Mouse (Mus musculus) myocyte (in vitro differentiated cells): Measurements from ENCODE around the gene Bco2. TPM values are rescaled to one million over a fixed set of nuclear protein-coding genes. Genes with fewer than 3 reads are reported as not detected.

Experiments
- H3K27me3 ChIP-seq: one replicate; pipeline ENCODE4 v1.6.1; 2011; ENCODE audit not compliant: control insufficient read depth, insufficient read depth, insufficient read length
- H3K36me3 ChIP-seq: one replicate; pipeline ENCODE4 v1.6.1; 2011; ENCODE audit not compliant: control insufficient read depth, insufficient read depth
- H3K4me2 ChIP-seq: one replicate; pipeline ENCODE4 v1.6.1; 2011; ENCODE audit warnings: low read depth, control low read depth
- H3K4me3 ChIP-seq: one replicate; pipeline ENCODE4 v1.5.1; 2011; ENCODE audit warnings: mild to moderate bottlenecking, control low read depth, moderate library complexity
- H3K79me2 ChIP-seq: one replicate; pipeline ENCODE4 v1.6.1; 2011; ENCODE audit not compliant: control insufficient read depth, insufficient read depth
- H3ac ChIP-seq: one replicate; pipeline ENCODE4 v1.6.1; 2011; ENCODE audit not compliant: control insufficient read depth, insufficient read length
- CEBPB ChIP-seq: IDR thresholded peaks from 2 replicates; pipeline ENCODE4 v1.6.1; 2011; ENCODE audit warnings: mild to moderate bottlenecking, moderate library complexity; ENCODE audit not compliant: poor library complexity, insufficient read depth, severe bottlenecking
- E2F4 ChIP-seq: IDR thresholded peaks from one replicate; pipeline ENCODE4 v1.6.1; 2011; ENCODE audit warnings: mild to moderate bottlenecking, control low read depth, moderate library complexity; ENCODE audit not compliant: insufficient read depth
- MAX ChIP-seq: IDR thresholded peaks from one replicate; pipeline ENCODE4 v1.6.1; 2011; ENCODE audit warnings: low read depth, mild to moderate bottlenecking, control low read depth
- MYOD1 ChIP-seq, 3 experiments: IDR thresholded peaks; one replicate each; pipeline ENCODE4 v1.6.1; 2011; ENCODE audit warnings: control low read depth in 2 of 3, low read depth in 2 of 3, mild to moderate bottlenecking in 2 of 3, moderate library complexity in 1 of 3; ENCODE audit not compliant: insufficient read length in 2 of 3, control insufficient read depth in 1 of 3
- MYOG ChIP-seq, 3 experiments: IDR thresholded peaks; one replicate each; pipeline ENCODE4 v1.6.1; 2011; ENCODE audit warnings: control low read depth in 2 of 3, low read depth in 2 of 3, mild to moderate bottlenecking in 2 of 3; ENCODE audit not compliant: insufficient read length in 2 of 3, control insufficient read depth in 1 of 3, insufficient read depth in 1 of 3
- POLR2A ChIP-seq: IDR thresholded peaks from one replicate; pipeline ENCODE4 v1.6.1; 2011; ENCODE audit warnings: low read depth, mild to moderate bottlenecking, control low read depth, moderate library complexity; ENCODE audit not compliant: insufficient read length
- POLR2AphosphoS2 ChIP-seq: IDR thresholded peaks from one replicate; pipeline ENCODE4 v1.6.1; 2011; ENCODE audit warnings: low read depth, control low read depth; ENCODE audit not compliant: insufficient read length
- REST ChIP-seq: IDR thresholded peaks from one replicate; pipeline ENCODE4 v1.6.1; 2011; ENCODE audit warnings: mild to moderate bottlenecking, control low read depth, moderate library complexity; ENCODE audit not compliant: insufficient read depth, insufficient read length
- SRF ChIP-seq: IDR thresholded peaks from one replicate; pipeline ENCODE4 v1.6.1; 2011; ENCODE audit warnings: low read depth; ENCODE audit not compliant: control insufficient read depth, insufficient read length
- TCF12 ChIP-seq: IDR thresholded peaks from one replicate; pipeline ENCODE4 v1.6.1; 2011; ENCODE audit warnings: mild to moderate bottlenecking, control low read depth; ENCODE audit not compliant: poor library complexity, insufficient read depth, severe bottlenecking
- TCF3 ChIP-seq: IDR thresholded peaks from one replicate; pipeline ENCODE4 v1.6.1; 2011; ENCODE audit warnings: low read depth, control low read depth; ENCODE audit not compliant: insufficient read length
- USF1 ChIP-seq: IDR thresholded peaks from one replicate; pipeline ENCODE4 v1.6.1; 2011; ENCODE audit warnings: low read depth, mild to moderate bottlenecking, control low read depth, moderate library complexity
- polyA plus RNA-seq: library from polyadenylated mRNA; unstranded; fragments of >200 nt; fragmentation: generic; extraction: Trizol; gene quantifications from one replicate; pipeline ENCODE4 v1.2.1, GENCODE M21; 2012; ENCODE audit warnings: missing spikeins

The Bco2 gene
- polyA plus RNA-seq, 1 experiment, result 0.02 TPM

DNA sequence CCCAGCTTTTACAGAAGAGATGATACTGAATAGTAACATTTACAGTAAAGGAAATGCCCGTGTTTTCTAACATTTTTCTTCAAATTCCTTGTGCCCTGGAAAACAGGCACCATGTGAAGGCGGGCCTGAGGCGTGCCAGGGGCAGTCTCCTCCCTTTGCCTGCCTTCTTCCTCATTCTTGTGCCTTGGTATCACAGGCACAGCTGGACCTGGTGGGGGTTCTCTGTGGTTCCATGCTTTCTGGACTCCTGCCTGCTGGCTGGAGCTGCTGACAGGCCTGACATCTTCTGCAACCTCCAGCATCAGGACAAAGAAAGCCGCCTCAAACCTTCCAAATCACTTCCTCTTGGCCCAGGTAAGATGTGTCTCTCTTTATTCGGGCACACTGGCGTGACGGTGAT, 10.2 kb upstream of the Bco2 start:
- no peaks in the 10 kb centered on the region for H3K36me3 ChIP-seq
- no peak overlapping the region for H3ac ChIP-seq
- TF ChIP-seq MYOD1 (IDR thresholded peaks at IDR 0.05; ENCODE audit: control insufficient read depth in 1 of 3, insufficient read length in 2 of 3, low read depth in 2 of 3) (peak in 2 of 3 experiments; percentile 14 to 26), MYOG (IDR thresholded peaks at IDR 0.05; ENCODE audit: control insufficient read depth in 1 of 3, insufficient read depth in 1 of 3, insufficient read length in 2 of 3, low read depth in 2 of 3) (no peak), E2F4 (no peak), SRF (no peak), POLR2A (no peak), TCF12 (no peak)
- no peaks in the 10 kb centered on the region for H3K79me2 ChIP-seq
- H3K4me2 ChIP-seq, result peak overlapping the region; percentile 14
- H3K4me3 ChIP-seq, result no peak overlapping the region
- H3K27me3 ChIP-seq, result no peaks in the 10 kb centered on the region

DNA sequence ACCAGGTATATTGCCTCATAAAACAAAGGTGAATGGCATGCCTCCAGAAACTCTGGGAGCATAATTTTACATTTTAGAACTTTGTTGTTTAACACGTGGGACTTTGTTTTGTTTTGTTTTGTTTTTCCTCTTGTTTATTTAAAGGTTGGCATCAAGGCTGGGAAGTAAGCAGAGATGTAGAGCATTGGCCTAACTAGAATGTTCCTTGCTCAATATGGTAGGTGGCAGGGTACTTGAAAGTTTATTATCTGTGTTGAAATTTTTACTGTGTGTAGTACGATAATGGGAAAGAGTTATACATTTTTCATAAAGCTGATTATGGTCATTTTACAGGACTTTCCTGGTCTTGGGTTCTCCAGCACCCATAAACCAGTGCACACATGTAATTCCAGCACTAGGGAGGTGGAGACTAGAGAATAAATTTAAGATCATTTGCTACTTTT, 7.0 kb upstream of the Bco2 start:
- H3K79me2 ChIP-seq, result no peaks in the 10 kb centered on the region
- TF ChIP-seq CEBPB (no peak), POLR2A (no peak), SRF (no peak), USF1 (no peak)
- no peaks in the 10 kb centered on the region for H3K36me3 ChIP-seq
- no peak overlapping the region for H3ac ChIP-seq
- no peak overlapping the region for H3K4me2 ChIP-seq
- no peak overlapping the region for H3K4me3 ChIP-seq
- H3K27me3 ChIP-seq, result no peaks in the 10 kb centered on the region

DNA sequence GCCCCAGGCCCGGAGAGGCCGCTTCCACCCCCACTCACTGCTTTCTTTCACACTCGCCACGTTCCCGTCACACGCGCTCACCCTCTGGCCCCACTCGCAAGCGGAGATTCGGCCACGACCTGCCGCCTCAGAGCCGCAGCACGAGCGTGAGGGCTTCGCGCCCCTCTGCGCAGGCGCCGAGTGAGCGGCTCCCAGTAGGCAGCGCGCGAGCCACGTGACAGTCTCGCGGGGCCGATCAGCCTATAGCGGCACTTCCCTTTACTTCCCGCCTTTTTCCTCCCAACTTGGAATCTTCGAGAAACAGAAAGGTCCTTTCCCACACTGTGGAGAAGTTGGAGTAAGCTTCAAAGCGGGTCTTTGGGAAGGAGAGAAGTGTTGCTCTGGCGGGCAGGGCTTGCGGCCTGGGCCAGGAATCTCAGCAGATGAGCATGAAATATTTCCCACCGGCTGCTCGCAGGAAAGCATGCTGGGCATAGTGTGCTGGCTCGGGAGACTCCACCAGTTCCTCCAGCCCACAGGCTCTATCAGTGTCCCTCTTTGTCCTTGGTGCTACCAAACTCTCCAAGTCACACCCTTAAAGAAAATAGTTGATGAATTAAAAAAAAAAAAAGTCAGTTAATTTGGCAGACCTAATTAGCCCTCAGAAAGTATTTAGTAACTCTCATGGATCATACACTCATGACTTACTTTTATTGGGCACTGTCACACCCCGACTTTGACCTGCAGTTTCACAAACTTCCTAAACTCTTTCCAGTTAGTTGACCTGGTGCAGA, 6.3 kb upstream of the Bco2 start, which contains the start of gene Tex12:
Gene Tex12, minus strand, starts transcription at position 181 of the 773 bp plus-strand sequence.
- no peak within 1 kb of the TSS for H3K4me2 ChIP-seq
- TF ChIP-seq USF1, result no peak
- no peak for TF ChIP-seq CEBPB
- no peak for TF ChIP-seq MYOD1 (IDR thresholded peaks at IDR 0.05; ENCODE audit: control insufficient read depth in 1 of 3, insufficient read length in 2 of 3, low read depth in 2 of 3)
- H3ac ChIP-seq, result no peak within 1 kb of the TSS
- H3K4me3 ChIP-seq, result no peak within 1 kb of the TSS
- H3K79me2 ChIP-seq, result no peaks in the 10 kb centered on the region
- no peaks in the 10 kb centered on the region for H3K27me3 ChIP-seq
- H3K36me3 ChIP-seq, result no peaks in the 10 kb centered on the region

DNA sequence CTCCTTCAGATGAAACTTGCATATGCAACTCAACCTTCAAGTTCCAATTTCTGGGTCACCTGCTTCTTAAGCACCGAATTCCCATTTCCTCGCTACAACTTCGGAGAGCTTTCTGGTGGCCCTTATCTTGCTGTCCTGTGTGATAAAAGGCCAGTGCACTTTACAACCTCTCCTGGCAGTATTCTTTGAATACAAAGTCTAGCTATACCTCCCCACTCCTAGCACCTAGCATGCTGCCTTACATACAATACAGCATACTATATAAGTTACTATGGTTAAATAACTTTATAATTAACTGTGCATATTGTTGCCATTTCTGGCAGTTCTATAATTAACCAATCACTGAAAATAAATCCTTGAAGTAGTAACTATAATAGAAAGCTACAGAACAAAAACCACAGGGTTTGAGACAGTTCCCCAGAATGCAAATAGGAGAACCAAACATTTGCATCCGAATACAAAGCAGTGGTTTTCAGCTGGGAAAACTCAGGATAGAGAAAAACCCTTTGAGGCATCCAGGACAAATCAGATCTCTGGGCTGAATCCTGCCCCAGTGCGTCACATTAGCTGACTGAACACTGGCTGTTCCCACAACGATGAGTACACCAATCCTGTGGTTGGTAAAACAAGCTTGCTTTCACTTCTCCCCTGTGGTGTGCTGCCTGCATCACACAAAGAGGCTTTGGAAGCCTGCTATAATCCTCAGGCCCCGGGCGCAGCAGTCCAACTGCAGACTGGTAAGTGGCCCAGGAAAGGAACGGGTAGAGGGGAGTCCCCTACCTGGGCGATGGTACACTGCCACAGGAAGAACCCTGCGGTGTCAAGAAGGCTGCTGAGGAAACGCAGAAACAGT, 514 bp downstream of the Bco2 start, which contains the start of gene Il18:
Gene Il18, plus strand, starts transcription at position 587 of the 853 bp plus-strand sequence.
- Histone ChIP-seq H3K4me2 (peak within 1 kb of the TSS; percentile 74), H3K4me3 (peak within 1 kb of the TSS; percentile 11), H3K79me2 (no peaks in the 10 kb centered on the region), H3K36me3 (no peaks in the 10 kb centered on the region), H3ac (no peak within 1 kb of the TSS), H3K27me3 (no peaks in the 10 kb centered on the region)
- TF ChIP-seq SRF, result no peak
- no peak for TF ChIP-seq MYOG (IDR thresholded peaks at IDR 0.05; ENCODE audit: control insufficient read depth in 1 of 3, insufficient read depth in 1 of 3, insufficient read length in 2 of 3, low read depth in 2 of 3)
- TF ChIP-seq TCF12, result no peak
- TF ChIP-seq REST, result no peak
- TF ChIP-seq MAX, result no peak
- no peak for TF ChIP-seq CEBPB
- no peak for TF ChIP-seq USF1
- TF ChIP-seq TCF3, result no peak
- no peak for TF ChIP-seq E2F4
- no peak for TF ChIP-seq POLR2A
- no peak for TF ChIP-seq MYOD1 (IDR thresholded peaks at IDR 0.05; ENCODE audit: control insufficient read depth in 1 of 3, insufficient read length in 2 of 3, low read depth in 2 of 3)
- no peak for TF ChIP-seq POLR2AphosphoS2

DNA sequence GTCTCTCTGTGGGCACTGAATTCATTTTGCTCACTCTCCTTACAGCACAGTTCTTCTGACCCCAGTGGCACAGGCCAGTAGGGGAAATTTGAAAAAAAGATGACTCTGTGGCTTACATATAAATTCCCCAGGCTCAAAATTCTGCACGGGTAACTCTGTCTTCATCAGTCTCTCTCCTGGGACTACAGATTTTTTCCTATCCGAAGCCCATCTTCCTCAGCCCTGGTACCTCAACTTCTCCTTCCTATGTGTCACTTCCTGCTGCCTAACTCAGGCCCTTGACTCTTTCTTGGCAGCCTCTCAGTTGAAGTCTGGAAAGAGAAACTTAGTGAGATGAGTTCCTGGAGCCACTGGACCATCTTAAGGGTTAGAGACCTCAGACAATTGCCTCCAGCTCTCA, 1.4 kb downstream of the Bco2 start:
- Histone ChIP-seq H3K27me3 (no peaks in the 10 kb centered on the region), H3K4me2 (no peak overlapping the region), H3ac (no peak overlapping the region), H3K79me2 (no peaks in the 10 kb centered on the region), H3K4me3 (no peak overlapping the region), H3K36me3 (no peaks in the 10 kb centered on the region)
- TF ChIP-seq POLR2AphosphoS2 (no peak), MAX (no peak), MYOD1 (IDR thresholded peaks at IDR 0.05; ENCODE audit: control insufficient read depth in 1 of 3, insufficient read length in 2 of 3, low read depth in 2 of 3) (no peak), CEBPB (no peak)
